Mouse (Mus musculus): ENCODE data around the gene Esyt3.

DNA sequence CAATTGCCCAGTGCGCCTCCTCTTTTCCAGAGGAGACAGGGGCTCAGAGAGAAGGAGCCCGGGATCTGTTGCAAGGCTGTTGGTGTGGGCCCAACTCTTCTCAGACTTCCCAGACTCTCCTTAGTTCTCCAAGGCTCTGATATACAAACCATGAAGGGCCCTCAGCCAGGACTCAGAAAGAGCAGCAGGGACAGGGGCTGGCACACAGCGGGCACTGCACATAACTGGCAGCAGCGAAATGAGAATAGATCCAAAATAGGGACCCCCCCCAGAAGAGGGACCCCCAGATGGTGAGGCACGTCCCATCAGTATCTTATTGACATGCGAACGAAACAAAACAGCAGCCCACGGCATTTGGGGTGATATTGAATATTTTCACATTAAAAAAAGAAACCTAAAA, 34.8 kb upstream of the Esyt3 start:
- no peak for TF ChIP-seq POLR2A (IDR thresholded peaks at IDR 0.05; ENCODE audit: extremely low read depth, insufficient read depth, low read length)
- no peak for TF ChIP-seq CTCF (IDR thresholded peaks at IDR 0.05; ENCODE audit: low read depth, low read length)
